Mouse (Mus musculus) hindbrain, embryonic 10.5 days (tissue): ENCODE data around the gene Col18a1. TPM values are rescaled to one million over a fixed set of nuclear protein-coding genes. Genes with fewer than 3 reads are reported as not detected.

Experiments
- DNase-seq: peaks from one replicate; pipeline ENCODE4 v3.0.0-alpha.2; 2017; ENCODE audit warnings: low spot score
- H3K27ac ChIP-seq: fragments of 300-500 bp; sonication (generic); 2 replicates; pipeline ENCODE4 v1.5.1; 2016; ENCODE audit warnings: mild to moderate bottlenecking, moderate library complexity
- H3K27me3 ChIP-seq: fragments of 300-500 bp; sonication (generic); 2 replicates; pipeline ENCODE4 v1.6.1; 2016; ENCODE audit warnings: mild to moderate bottlenecking; ENCODE audit not compliant: poor library complexity, insufficient read depth, severe bottlenecking
- H3K36me3 ChIP-seq: fragments of 300-500 bp; sonication (generic); 2 replicates; pipeline ENCODE4 v1.6.1; 2016; ENCODE audit warnings: mild to moderate bottlenecking, moderate library complexity
- H3K4me1 ChIP-seq: fragments of 300-500 bp; sonication (generic); replicated peaks from 2 replicates; pipeline ENCODE4 v1.6.1; 2016; ENCODE audit warnings: mild to moderate bottlenecking
- H3K4me3 ChIP-seq: fragments of 300-500 bp; sonication (generic); 2 replicates; pipeline ENCODE4 v1.5.1; 2016; ENCODE audit warnings: mild to moderate bottlenecking, moderate library complexity
- H3K9me3 ChIP-seq: fragments of 300-500 bp; sonication (generic); 2 replicates; pipeline ENCODE4 v1.6.1; 2016; ENCODE audit warnings: mild to moderate bottlenecking, moderate library complexity
- WGBS: fragments of 180-500 bp; shearing (Covaris S2); methylation state at CpG from one replicate; pipeline ENCODE4 v1.1.7; 2016; 5-methylcytosine and 5-hydroxymethylcytosine counted together
- polyA plus RNA-seq: library from polyadenylated mRNA; unstranded; fragments of >200 nt; fragmentation: Nextera tagmentation; extraction: Ambion mirVana; gene quantifications from 2 replicates; pipeline ENCODE4 v1.2.1, GENCODE M21; 2016

The Col18a1 gene
- polyA plus RNA-seq, 1 experiment from 2014 or later, result 147 TPM

GRCm38 (mm10) chr10:77007433-77008108, 158.8 kb downstream of the Col18a1 start:
- peak overlapping the region; percentile 83 for H3K27ac ChIP-seq

GRCm38 (mm10) chr10:77004936-77005335, 161.4 kb downstream of the Col18a1 start:
- no peaks in the 10 kb centered on the region for H3K9me3 ChIP-seq
- whole genome bisulfite sequencing, result 34% methylated on average over 7 of the region's 7 CpGs
- no peaks in the 10 kb centered on the region for H3K36me3 ChIP-seq
- no peaks in the 10 kb centered on the region for H3K27me3 ChIP-seq
- peaks cover 44% of the 10 kb centered on the region for H3K4me1 ChIP-seq
- peak overlapping the region; percentile 78 for H3K27ac ChIP-seq
- H3K4me3 ChIP-seq, result no peak overlapping the region
- DNase-seq, result peak; percentile 27

More at GRCm38 (mm10) chr10:77007433-77008108, 158.8 kb downstream of the Col18a1 start:
- peak; percentile 81 for DNase-seq
- no peaks in the 10 kb centered on the region for H3K36me3 ChIP-seq
- H3K27me3 ChIP-seq, result no peaks in the 10 kb centered on the region
- WGBS, result 27% methylated on average over 8 of the region's 8 CpGs
- 0 out of 2 replicates have a peak overlapping the region, but pooled peaks have one; percentile 1 for H3K4me3 ChIP-seq
- peaks cover 44% of the 10 kb centered on the region for H3K4me1 ChIP-seq
- no peaks in the 10 kb centered on the region for H3K9me3 ChIP-seq

Other genes starting within 250 kb of the Col18a1 start
- 89.5 and 94.7 TPM in 2 replicates for gene Pcbp3, start 204.7 kb downstream of the Col18a1 start, polyA plus RNA-seq
- gene Slc19a1, start 134.3 kb downstream of the Col18a1 start, polyA plus RNA-seq, result 32.4 and 32.7 TPM in 2 replicates
- 77.0 and 86.6 TPM in 2 replicates for gene Pofut2, start 92.7 kb upstream of the Col18a1 start, polyA plus RNA-seq